Mouse (Mus musculus) 3T3-L1 (cell line): ENCODE measurements at regions not wholly inside any gene's neighbourhood (a gene's known extent, or its start where the extent isn't known, plus 50 kb on each side); places are given as distances from the start of the nearest gene placed in this dataset.

ENCODE experiments used
- DNase-seq: peaks from one replicate; pipeline ENCODE4 v3.0.0-alpha.2; 2015; ENCODE audit warnings: low read depth, low spot score

- no peak for DNase-seq
Measured at GRCm38 (mm10) chr16:95886131-95886530, 104.6 kb downstream of the Psmg1 start.

- no peak for DNase-seq
Measured at GRCm38 (mm10) chr16:95873297-95873696, 117.5 kb downstream of the Psmg1 start.

GRCm38 (mm10) chr16:95872436-95872835, 118.3 kb downstream of the Psmg1 start:
- DNase-seq: no peak

GRCm38 (mm10) chr16:95870291-95870690, 120.5 kb downstream of the Psmg1 start:
- no peak for DNase-seq

GRCm38 (mm10) chr16:95869501-95869900, 121.3 kb downstream of the Psmg1 start:
- no peak for DNase-seq

GRCm38 (mm10) chr16:95868896-95869295, 121.9 kb downstream of the Psmg1 start:
- DNase-seq: no peak

- DNase-seq: no peak
Measured at GRCm38 (mm10) chr16:95867516-95867915, 123.2 kb downstream of the Psmg1 start.

- DNase-seq: no peak
Measured at GRCm38 (mm10) chr16:95866866-95867420, 123.8 kb downstream of the Psmg1 start.

- DNase-seq: no peak
Measured at GRCm38 (mm10) chr16:95865603-95866002, 125.2 kb downstream of the Psmg1 start.

GRCm38 (mm10) chr16:95864646-95865045, 126.1 kb downstream of the Psmg1 start:
- DNase-seq: no peak

- DNase-seq: no peak
Measured at GRCm38 (mm10) chr16:95864106-95864505, 126.7 kb downstream of the Psmg1 start.

GRCm38 (mm10) chr16:95863565-95863964, 127.2 kb downstream of the Psmg1 start:
- no peak for DNase-seq

GRCm38 (mm10) chr16:95862621-95863020, 128.1 kb downstream of the Psmg1 start:
- no peak for DNase-seq

- DNase-seq: no peak
Measured at GRCm38 (mm10) chr16:95861231-95861690, 129.5 kb downstream of the Psmg1 start.

GRCm38 (mm10) chr16:95860810-95861209, 129.9 kb downstream of the Psmg1 start:
- DNase-seq: no peak

GRCm38 (mm10) chr16:95860111-95860510, 130.6 kb downstream of the Psmg1 start:
- no peak for DNase-seq

- DNase-seq: no peak
Measured at GRCm38 (mm10) chr16:95857403-95857802, 133.4 kb downstream of the Psmg1 start.

GRCm38 (mm10) chr16:95855230-95855629, 135.5 kb downstream of the Psmg1 start:
- no peak for DNase-seq

GRCm38 (mm10) chr16:95851907-95852306, 138.9 kb downstream of the Psmg1 start:
- DNase-seq: no peak

GRCm38 (mm10) chr16:95848555-95849082, 142.1 kb downstream of the Psmg1 start:
- no peak for DNase-seq

- DNase-seq: no peak
Measured at GRCm38 (mm10) chr16:95847765-95848483, 142.8 kb downstream of the Psmg1 start.

GRCm38 (mm10) chr16:95845323-95845860, 143.5 kb downstream of the Ets2 start:
- DNase-seq: no peak

- DNase-seq: peak; percentile 98
Measured at GRCm38 (mm10) chr16:95844691-95845090, 142.8 kb downstream of the Ets2 start.
